Mouse (Mus musculus) liver, embryonic 13.5 days (tissue): Measurements from ENCODE around the gene Zfp612. TPM values are rescaled to one million over a fixed set of nuclear protein-coding genes. Genes with fewer than 3 reads are reported as not detected.

Source experiments
- ATAC-seq: fragments of 200-750 bp; cut with Nextera tagmentation; 2 replicates; pipeline ENCODE4 v1.8.0; 2017; ENCODE audit warnings: low read depth, mild to moderate bottlenecking, moderate number of reproducible peaks, moderate library complexity
- DNase-seq: peaks from one replicate; pipeline ENCODE4 v3.0.0; 2022
- H3K27ac ChIP-seq: fragments of 300-500 bp; sonication (generic); 2 replicates; pipeline ENCODE4 v1.5.1; 2015; ENCODE audit warnings: moderate library complexity, mild to moderate bottlenecking, inconsistent platforms
- H3K27me3 ChIP-seq: fragments of 300-500 bp; sonication (generic); 2 replicates; pipeline ENCODE4 v1.6.1; 2015; ENCODE audit warnings: mild to moderate bottlenecking, inconsistent platforms
- H3K36me3 ChIP-seq: fragments of 300-500 bp; sonication (generic); 2 replicates; pipeline ENCODE4 v1.6.1; 2015; ENCODE audit warnings: mild to moderate bottlenecking, inconsistent platforms
- H3K4me1 ChIP-seq: fragments of 300-500 bp; sonication (generic); replicated peaks from 2 replicates; pipeline ENCODE4 v1.6.1; 2015; ENCODE audit warnings: inconsistent platforms
- H3K4me2 ChIP-seq: fragments of 300-500 bp; sonication (generic); 2 replicates; pipeline ENCODE4 v1.6.1; 2015; ENCODE audit warnings: inconsistent platforms, mild to moderate bottlenecking, moderate library complexity
- H3K4me3 ChIP-seq: fragments of 300-500 bp; sonication (generic); replicated peaks from 2 replicates; pipeline ENCODE4 v1.5.1; 2015; ENCODE audit warnings: mild to moderate bottlenecking, inconsistent platforms
- H3K9ac ChIP-seq: fragments of 300-500 bp; sonication (generic); 2 replicates; pipeline ENCODE4 v1.6.1; 2015; ENCODE audit warnings: mild to moderate bottlenecking, inconsistent platforms
- H3K9me3 ChIP-seq: fragments of 300-500 bp; sonication (generic); replicated peaks from 2 replicates; pipeline ENCODE4 v1.6.1; 2016; ENCODE audit warnings: inconsistent platforms
- WGBS: fragments of 180-500 bp; shearing (Covaris S2); methylation state at CpG from one replicate; pipeline ENCODE4 v1.1.7; 2015; ENCODE audit not compliant: insufficient replicate concordance; 5-methylcytosine and 5-hydroxymethylcytosine counted together
- polyA plus RNA-seq: library from polyadenylated mRNA; unstranded; fragments of >200 nt; fragmentation: Nextera tagmentation; extraction: Ambion mirVana; gene quantifications from 2 replicates; pipeline ENCODE4 v1.2.1, GENCODE M21; 2015

Zfp612 gene
- polyA plus RNA-seq, 1 experiment from 2014 or later, result 0.90 TPM

GRCm38 (mm10) chr8:110135515-110135914 is 56.0 kb downstream of the Zfp612 start:
- DNase-seq (no peak), ATAC-seq (no peak)
- Histone ChIP-seq H3K4me1 (no peaks in the 10 kb centered on the region), H3K9ac (no peak overlapping the region), H3K27ac (no peak overlapping the region), H3K27me3 (no peaks in the 10 kb centered on the region), H3K36me3 (no peaks in the 10 kb centered on the region), H3K4me3 (no peak overlapping the region), H3K9me3 (no peaks in the 10 kb centered on the region), H3K4me2 (no peak overlapping the region)
- WGBS, result 69% methylated on average over 7 of the region's 7 CpGs

GRCm38 (mm10) chr8:110140156-110140555 is 60.6 kb downstream of the Zfp612 start:
- no peak for DNase-seq
- no peak overlapping the region for H3K27ac ChIP-seq
- H3K4me2 ChIP-seq, result no peak overlapping the region
- no peaks in the 10 kb centered on the region for H3K4me1 ChIP-seq
- 35% methylated on average over 3 of the region's 3 CpGs for WGBS
- H3K9me3 ChIP-seq, result no peaks in the 10 kb centered on the region
- H3K27me3 ChIP-seq, result no peaks in the 10 kb centered on the region
- H3K36me3 ChIP-seq, result no peaks in the 10 kb centered on the region
- no peak for ATAC-seq
- H3K4me3 ChIP-seq, result no peak overlapping the region
- no peak overlapping the region for H3K9ac ChIP-seq

- DNase-seq, result no peak
- ATAC-seq, result no peak
- Histone ChIP-seq H3K4me2 (no peak overlapping the region), H3K36me3 (no peaks in the 10 kb centered on the region), H3K4me3 (no peak overlapping the region), H3K27ac (no peak overlapping the region), H3K4me1 (no peaks in the 10 kb centered on the region), H3K9ac (no peak overlapping the region), H3K9me3 (no peaks in the 10 kb centered on the region), H3K27me3 (no peaks in the 10 kb centered on the region)
- WGBS, result 47% methylated on average over 4 of the region's 4 CpGs
Observed at GRCm38 (mm10) chr8:110140770-110141169, 61.2 kb downstream of the Zfp612 start.

Other genes starting within 250 kb of the Zfp612 start
- gene Phlpp2, start 211.2 kb upstream of the Zfp612 start, polyA plus RNA-seq, result 2.7 and 3.2 TPM in 2 replicates
- gene Marveld3, start 117.5 kb upstream of the Zfp612 start, polyA plus RNA-seq, result 0.14 TPM in 1 of 2 replicates, not detected in the other
- 0.16 and 0.20 TPM in 2 replicates for gene Tat, start 89.3 kb upstream of the Zfp612 start, polyA plus RNA-seq
- not detected in 2 replicates for gene Chst4, start 40.0 kb upstream of the Zfp612 start, polyA plus RNA-seq
- not detected in 2 replicates for gene Gm21964, start 21.5 kb downstream of the Zfp612 start, polyA plus RNA-seq
- not detected in 2 replicates for gene Gm17720, start 23.0 kb downstream of the Zfp612 start, polyA plus RNA-seq
- gene Calb2, start 88.5 kb downstream of the Zfp612 start, polyA plus RNA-seq, result not detected in 2 replicates
- 4.4 and 5.4 TPM in 2 replicates for gene Cmtr2, start 135.9 kb downstream of the Zfp612 start, polyA plus RNA-seq
- 0.06 TPM in 2 replicates for gene Hydin, start 187.2 kb downstream of the Zfp612 start, polyA plus RNA-seq